Mouse (Mus musculus): Measurements from ENCODE around the gene Uba52.

GRCm38 (mm10) chr8:70486941-70487520, 23.6 kb downstream of the Uba52 start, which contains the start of gene Tmem59l:
- TF ChIP-seq CTCF (IDR thresholded peaks at IDR 0.05; ENCODE audit: control insufficient read depth, insufficient read depth, insufficient replicate concordance, low read depth, low read length) (no peak), POLR2A (IDR thresholded peaks at IDR 0.05; ENCODE audit: control insufficient read depth, low read depth, low read length) (no peak; the same call in 1 of the 2 replicates)

Measured in testis, adult 2 months (tissue).